Mouse (Mus musculus): ENCODE data around the gene Slc4a1ap. TPM values are rescaled to one million over a fixed set of nuclear protein-coding genes. Genes with fewer than 3 reads are reported as not detected.
"Not testable (repeated sequence)": the region's sequence is repeated elsewhere in the genome, so short reads cannot be mapped to it uniquely, and the experiment has no call there.

The Slc4a1ap gene
- total and polyA plus RNA-seq, 3 experiments = 41.6 to 523 (median 41.7) TPM

- no peak for DNase-seq (ENCODE audit: low read depth, low spot score)
- no peak overlapping the region for H3K27ac ChIP-seq (ENCODE audit: control insufficient read depth, low read depth, low read length)
- H3K36me3 ChIP-seq (ENCODE audit: control insufficient read depth in 1 of 2, insufficient read depth in 2 of 2, low read length in 2 of 2) = peaks cover 5 to 19% of the 10 kb centered on the region in 2 experiments
- no peaks in the 10 kb centered on the region for H3K27me3 ChIP-seq (ENCODE audit: control insufficient read depth in 1 of 2, insufficient read depth in 2 of 2, low read length in 2 of 2)
- H3K79me2 ChIP-seq (ENCODE audit: control insufficient read depth, insufficient read depth, low read length, poor library complexity) = peaks cover 13% of the 10 kb centered on the region
- peak overlapping the region; percentile 84 for H3K9ac ChIP-seq (ENCODE audit: control insufficient read depth, low read depth, low read length, poor library complexity, severe bottlenecking)
- TF ChIP-seq TAL1 (IDR thresholded peaks at IDR 0.05; ENCODE audit: low read length) (no peak), MYC (IDR thresholded peaks at IDR 0.05; ENCODE audit: low read depth, low read length) (no peak), GABPA (IDR thresholded peaks at IDR 0.05; ENCODE audit: low read depth, low read length) (no peak), MEF2A (IDR thresholded peaks at IDR 0.05; ENCODE audit: extremely low read depth, insufficient replicate concordance, low read depth, low read length, poor library complexity, severe bottlenecking) (no peak), HCFC1 (IDR thresholded peaks at IDR 0.05; ENCODE audit: low read depth, low read length) (no peak), POLR2A (IDR thresholded peaks at IDR 0.05; ENCODE audit: control insufficient read depth in 1 of 2, insufficient read depth in 1 of 2, low read depth in 1 of 2, low read length in 2 of 2, poor library complexity in 1 of 2) (no peak), ZC3H11A (IDR thresholded peaks at IDR 0.05; ENCODE audit: low read depth, low read length) (no peak), ETS1 (IDR thresholded peaks at IDR 0.05; ENCODE audit: low read depth, low read length) (no peak), MAZ (IDR thresholded peaks at IDR 0.05; ENCODE audit: low read depth, low read length) (0 out of 2 replicates have a peak, but pooled peaks have one; percentile 5), POLR2AphosphoS5 (IDR thresholded peaks at IDR 0.05; ENCODE audit: borderline replicate concordance, low read depth, low read length) (no peak), TCF12 (IDR thresholded peaks at IDR 0.05; ENCODE audit: low read depth, low read length) (no peak), UBTF (IDR thresholded peaks at IDR 0.05; ENCODE audit: borderline replicate concordance, insufficient read depth, low read depth, low read length) (0 out of 2 replicates have a peak, but pooled peaks have one; percentile 20), NELFE (IDR thresholded peaks at IDR 0.05; ENCODE audit: low read depth, low read length) (no peak), POLR2AphosphoS2 (IDR thresholded peaks at IDR 0.05; ENCODE audit: low read length) (no peak), ZKSCAN1 (IDR thresholded peaks at IDR 0.05; ENCODE audit: low read depth, low read length) (no peak), JUND (IDR thresholded peaks at IDR 0.05; ENCODE audit: low read depth, low read length) (no peak), SIN3A (IDR thresholded peaks at IDR 0.05; ENCODE audit: low read length) (no peak; the same call in 1 of the 2 replicates), TBP (IDR thresholded peaks at IDR 0.05; ENCODE audit: low read depth, low read length) (no peak), GATA1 (IDR thresholded peaks at IDR 0.05; ENCODE audit: low read depth, low read length) (no peak), BHLHE40 (IDR thresholded peaks at IDR 0.05; ENCODE audit: borderline replicate concordance, low read depth, low read length) (peak; percentile 30; the same call in 1 of the 2 replicates)
- peaks cover 0 to 11% of the 10 kb centered on the region in 2 experiments; a peak in 3 of 4 replicates for H3K4me1 ChIP-seq (ENCODE audit: control insufficient read depth in 1 of 2, insufficient read depth in 2 of 2, low read length in 2 of 2)
- H3K4me3 ChIP-seq (ENCODE audit: control insufficient read depth in 1 of 2, insufficient read depth in 1 of 2, low read depth in 2 of 2, low read length in 2 of 2) = peak overlapping the region; percentile 81 to 96
- no peaks in the 10 kb centered on the region for H3K9me3 ChIP-seq (replicated peaks; ENCODE audit: insufficient read depth, low read length)
These were observed 404 bp downstream of the Slc4a1ap start for GRCm38 (mm10) chr5:31527117-31527680.

- H3K9me3 ChIP-seq (replicated peaks; ENCODE audit: insufficient read depth, low read length); H3K27me3 ChIP-seq (ENCODE audit: control insufficient read depth in 1 of 2, insufficient read depth in 2 of 2, low read length in 2 of 2); DNase-seq (ENCODE audit: low read depth, low spot score): not testable (repeated sequence)
- Histone ChIP-seq H3K9ac (ENCODE audit: control insufficient read depth, low read depth, low read length, poor library complexity, severe bottlenecking) (peak within 1 kb of the TSS; percentile 84), H3K4me1 (ENCODE audit: control insufficient read depth in 1 of 2, insufficient read depth in 2 of 2, low read length in 2 of 2) (peaks cover 0 to 11% of the 10 kb centered on the region in 2 experiments; a peak in 3 of 4 replicates), H3K27ac (ENCODE audit: control insufficient read depth, low read depth, low read length) (peak within 1 kb of the TSS; percentile 88), H3K36me3 (ENCODE audit: control insufficient read depth in 1 of 2, insufficient read depth in 2 of 2, low read length in 2 of 2) (peaks cover 5 to 19% of the 10 kb centered on the region in 2 experiments), H3K4me3 (ENCODE audit: control insufficient read depth in 1 of 2, insufficient read depth in 1 of 2, low read depth in 2 of 2, low read length in 2 of 2) (peak within 1 kb of the TSS; percentile 81 to 96), H3K79me2 (ENCODE audit: control insufficient read depth, insufficient read depth, low read length, poor library complexity) (peaks cover 13% of the 10 kb centered on the region)
These were observed 912 bp downstream of the Slc4a1ap start, which contains the start of gene Supt7l for GRCm38 (mm10) chr5:31527707-31528106. Gene Supt7l (minus strand): TSS chr5:31527807.
